Mouse (Mus musculus) heart, embryonic 11.5 days (tissue): Measurements from ENCODE around the gene Nfe2l3. TPM values are rescaled to one million over a fixed set of nuclear protein-coding genes. Genes with fewer than 3 reads are reported as not detected.
A peak's percentile ranks its signal among the peaks of the same experiment; 100 is the strongest.
"Not testable (repeated sequence)": the region's sequence is repeated elsewhere in the genome, so short reads cannot be mapped to it uniquely, and the experiment has no call there.

Experiments used
- ATAC-seq: fragments of 200-750 bp; cut with Nextera tagmentation; replicated peaks from 2 replicates; pipeline ENCODE4 v1.8.0; 2017; ENCODE audit warnings: moderate library complexity; ENCODE audit not compliant: insufficient number of reproducible peaks, low FRiP score, low TSS enrichment
- H3K27ac ChIP-seq: fragments of 300-500 bp; sonication (generic); 2 replicates; pipeline ENCODE4 v1.5.1; 2014; ENCODE audit warnings: mild to moderate bottlenecking, low read depth, low read length
- H3K27me3 ChIP-seq: fragments of 300-500 bp; sonication (generic); 2 replicates; pipeline ENCODE4 v1.6.1; 2014; ENCODE audit warnings: mild to moderate bottlenecking, low read length, mixed read lengths; ENCODE audit not compliant: control insufficient read depth, insufficient read depth
- H3K36me3 ChIP-seq: fragments of 300-500 bp; sonication (generic); 2 replicates; pipeline ENCODE4 v1.6.1; 2014; ENCODE audit warnings: mild to moderate bottlenecking, low read length, moderate library complexity, mixed read lengths; ENCODE audit not compliant: control insufficient read depth, insufficient read depth
- H3K4me1 ChIP-seq: fragments of 300-500 bp; sonication (generic); 2 replicates; pipeline ENCODE4 v1.6.1; 2014; ENCODE audit warnings: low read length; ENCODE audit not compliant: control insufficient read depth, insufficient read depth
- H3K4me2 ChIP-seq: fragments of 300-500 bp; sonication (generic); 2 replicates; pipeline ENCODE4 v1.6.1; 2014; ENCODE audit warnings: mild to moderate bottlenecking, moderate library complexity
- H3K4me3 ChIP-seq: fragments of 300-500 bp; sonication (generic); 2 replicates; pipeline ENCODE4 v1.5.1; 2014; ENCODE audit warnings: low read depth, low read length
- H3K9ac ChIP-seq: fragments of 300-500 bp; sonication (generic); 2 replicates; pipeline ENCODE4 v1.6.1; 2014; ENCODE audit warnings: mild to moderate bottlenecking, low read depth, low read length, moderate library complexity
- H3K9me3 ChIP-seq: fragments of 300-500 bp; sonication (generic); replicated peaks from 2 replicates; pipeline ENCODE4 v1.6.1; 2016; ENCODE audit warnings: low read length; ENCODE audit not compliant: control insufficient read depth
- WGBS: fragments of 180-500 bp; shearing (Covaris S2); extraction: QIAGEN DNeasy Blood & Tissue Kit; methylation state at CpG from one replicate; pipeline ENCODE4 v1.1.7; 2014; ENCODE audit not compliant: insufficient replicate concordance; 5-methylcytosine and 5-hydroxymethylcytosine counted together
- polyA plus RNA-seq: library from polyadenylated mRNA; unstranded; fragments of >200 nt; fragmentation: Nextera tagmentation; extraction: Ambion mirVana; gene quantifications from 2 replicates; pipeline ENCODE4 v1.2.1, GENCODE M21; 2014

Gene Nfe2l3
- 3.4 and 4.7 TPM in 2 replicates for polyA plus RNA-seq

- H3K4me3 ChIP-seq: peak within 1 kb of the TSS; percentile 53
- 2% methylated on average over 65 of the region's 74 CpGs for WGBS
- H3K9me3 ChIP-seq: no peaks in the 10 kb centered on the region
- peak within 1 kb of the TSS; percentile 59 for H3K9ac ChIP-seq
- H3K36me3 ChIP-seq: no peaks in the 10 kb centered on the region
- peak within 1 kb of the TSS; percentile 87 for H3K4me2 ChIP-seq
- peak; percentile 76 for ATAC-seq
- H3K4me1 ChIP-seq: peaks cover 12% of the 10 kb centered on the region
- no peak within 1 kb of the TSS for H3K27ac ChIP-seq
- H3K27me3 ChIP-seq: peaks cover 43% of the 10 kb centered on the region
Measured at GRCm38 (mm10) chr6:51432535-51433397, at the start of gene Nfe2l3. TSS of gene Nfe2l3 (plus strand) at chr6:51432670.

DNA sequence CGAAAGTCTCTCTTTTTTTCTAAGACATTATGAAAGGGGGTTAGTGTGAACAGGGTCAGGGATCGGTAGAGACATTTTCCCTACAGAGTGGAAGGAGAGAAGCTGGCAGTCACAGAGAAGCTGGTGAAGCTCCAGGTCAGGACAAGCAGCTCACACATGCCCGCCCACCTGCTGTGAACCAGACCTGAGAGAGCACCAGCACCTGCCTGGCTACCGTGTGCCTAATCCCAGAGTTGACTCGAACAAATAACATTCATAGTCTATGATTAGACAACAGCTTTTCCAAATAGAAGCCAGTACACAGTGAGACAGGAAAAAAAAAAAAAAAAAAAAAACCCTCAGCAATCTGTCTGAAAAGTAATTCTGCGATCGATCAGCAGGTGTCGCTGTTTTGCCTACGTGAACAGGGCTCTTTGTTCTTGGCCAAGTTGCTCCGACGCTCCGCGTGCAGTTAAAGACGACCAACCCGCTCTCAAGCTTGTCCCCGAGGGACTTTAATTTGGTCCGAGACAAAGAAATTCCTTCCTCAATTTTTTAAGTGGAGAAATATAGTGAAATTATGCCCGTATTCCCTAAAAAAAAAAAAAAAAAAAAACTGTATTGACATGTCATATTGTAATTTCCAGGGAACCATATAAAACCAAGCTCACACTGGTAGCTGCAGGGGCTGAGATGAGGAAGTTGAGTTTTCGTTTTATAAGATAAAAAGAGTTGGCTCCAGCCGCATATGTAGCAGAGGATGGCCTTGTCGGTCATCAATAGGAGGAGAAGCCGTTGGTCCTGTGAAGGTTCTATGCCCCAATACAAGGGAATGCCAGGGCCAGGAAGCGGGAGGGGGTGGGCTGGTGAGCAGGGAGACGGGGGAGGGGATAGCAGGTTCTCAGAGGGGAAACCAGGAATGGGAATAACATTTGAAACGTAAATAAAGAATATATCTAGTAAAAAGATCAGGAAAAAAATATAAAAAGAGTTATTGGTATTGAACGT, 48.4 kb upstream of the Nfe2l3 start:
- H3K9me3 ChIP-seq: no peaks in the 10 kb centered on the region
- 14% methylated on average over 26 of the region's 26 CpGs for WGBS
- 0 out of 2 replicates have a peak overlapping the region, but pooled peaks have one; percentile 21 for H3K4me3 ChIP-seq
- ATAC-seq: no peak
- H3K27me3 ChIP-seq: no peaks in the 10 kb centered on the region
- H3K36me3 ChIP-seq: no peaks in the 10 kb centered on the region
- H3K4me2 ChIP-seq: peak overlapping the region; percentile 57
- 0 out of 2 replicates have a peak, but pooled peaks cover 4% of the 10 kb centered on the region for H3K4me1 ChIP-seq
- H3K27ac ChIP-seq: no peak overlapping the region
- H3K9ac ChIP-seq: no peak overlapping the region; the same call in 1 of the 2 replicates

- no peak for ATAC-seq
- Histone ChIP-seq H3K4me1 (no peaks in the 10 kb centered on the region), H3K27ac (no peak overlapping the region), H3K9ac (no peak overlapping the region), H3K27me3 (no peaks in the 10 kb centered on the region), H3K4me3 (no peak overlapping the region), H3K9me3 (no peaks in the 10 kb centered on the region), H3K36me3 (no peaks in the 10 kb centered on the region), H3K4me2 (no peak overlapping the region)
- WGBS: 69% methylated on average over 11 of the region's 11 CpGs
Measured at GRCm38 (mm10) chr6:51390505-51390904, 42.0 kb upstream of the Nfe2l3 start.

- Histone ChIP-seq H3K36me3 (no peaks in the 10 kb centered on the region), H3K27me3 (no peaks in the 10 kb centered on the region), H3K4me3 (no peak overlapping the region), H3K9ac (no peak overlapping the region), H3K27ac (no peak overlapping the region), H3K9me3 (no peaks in the 10 kb centered on the region), H3K4me2 (no peak overlapping the region), H3K4me1 (no peaks in the 10 kb centered on the region)
- no peak for ATAC-seq
- WGBS: 61% methylated on average over 13 of the region's 13 CpGs
Measured at GRCm38 (mm10) chr6:51391816-51392490, 40.5 kb upstream of the Nfe2l3 start.

DNA sequence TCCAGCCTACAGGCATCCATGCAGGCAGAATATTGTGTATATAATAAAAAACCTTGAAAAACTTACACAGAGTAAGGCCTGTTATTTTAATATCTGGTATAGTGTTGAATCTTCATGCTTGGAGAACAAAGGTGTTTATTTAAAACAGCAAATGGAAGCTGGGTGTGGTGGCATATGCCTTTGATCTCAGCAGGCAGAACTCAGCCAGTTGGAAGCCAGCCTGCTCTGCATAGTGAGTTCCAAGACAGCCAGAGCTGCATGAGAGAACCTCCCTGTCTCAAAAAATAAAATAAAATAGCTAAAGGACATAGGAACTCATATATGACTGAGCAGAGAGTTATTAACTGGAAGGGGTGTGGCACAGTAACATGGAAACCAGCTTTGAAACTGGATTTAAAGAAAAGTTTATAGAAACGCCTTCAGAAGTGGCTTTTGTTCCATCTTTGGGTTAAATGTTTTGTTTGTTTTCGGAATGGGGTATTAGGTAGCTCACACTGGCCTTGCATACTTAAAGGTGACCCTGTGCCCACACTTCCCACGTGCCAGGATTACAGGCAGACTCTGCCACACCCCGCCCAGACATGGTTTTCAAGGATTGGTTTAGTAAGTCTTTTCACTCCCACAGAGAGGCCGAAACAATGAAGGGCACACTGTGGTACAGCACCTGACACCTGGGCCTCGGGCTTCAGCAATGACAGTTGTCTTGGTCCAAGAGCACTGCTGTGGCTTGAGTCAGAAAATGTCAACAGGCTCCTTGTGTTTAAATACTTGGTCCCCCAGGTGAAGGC, 38.9 kb upstream of the Nfe2l3 start:
- no peak overlapping the region for H3K4me2 ChIP-seq
- no peak overlapping the region for H3K27ac ChIP-seq
- H3K4me3 ChIP-seq: no peak overlapping the region
- H3K9me3 ChIP-seq: no peaks in the 10 kb centered on the region
- H3K9ac ChIP-seq: no peak overlapping the region
- H3K36me3 ChIP-seq: no peaks in the 10 kb centered on the region
- no peaks in the 10 kb centered on the region for H3K27me3 ChIP-seq
- H3K4me1 ChIP-seq: no peaks in the 10 kb centered on the region
- no peak for ATAC-seq
- WGBS: 59% methylated on average over 6 of the region's 6 CpGs

DNA sequence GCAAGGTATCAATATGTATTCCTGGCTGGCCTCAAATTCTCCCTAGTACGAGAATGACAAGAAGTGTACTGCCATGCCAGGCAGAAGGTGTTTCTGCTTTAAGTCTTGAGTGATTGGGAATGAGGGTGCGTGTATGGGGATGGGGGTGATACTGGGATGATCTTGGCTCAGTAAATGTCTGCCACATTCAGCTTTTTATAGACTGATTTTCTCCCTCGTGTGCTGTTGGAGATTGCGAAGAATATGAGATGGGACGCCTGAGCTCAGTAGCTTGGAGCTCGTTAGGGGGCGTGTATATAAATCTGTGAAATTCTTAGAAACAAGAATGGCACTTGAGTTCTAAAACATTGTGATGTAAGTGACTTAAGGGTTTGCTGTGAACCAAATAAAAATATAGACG, 38.1 kb upstream of the Nfe2l3 start:
- not testable (repeated sequence) for H3K27me3 ChIP-seq, H3K4me2 ChIP-seq, H3K9ac ChIP-seq, H3K36me3 ChIP-seq, ATAC-seq, H3K27ac ChIP-seq, H3K4me1 ChIP-seq, H3K9me3 ChIP-seq, H3K4me3 ChIP-seq
- 87% methylated on average over 8 of the region's 8 CpGs for WGBS

- WGBS: 88% methylated on average over 3 of the region's 3 CpGs
- not testable (repeated sequence) for H3K27ac ChIP-seq, H3K36me3 ChIP-seq, H3K4me3 ChIP-seq, H3K9ac ChIP-seq, ATAC-seq, H3K9me3 ChIP-seq, H3K27me3 ChIP-seq, H3K4me2 ChIP-seq, H3K4me1 ChIP-seq
Measured at GRCm38 (mm10) chr6:51394963-51395362, 37.5 kb upstream of the Nfe2l3 start.
